Mouse (Mus musculus) liver, postnatal 0 days (tissue): ENCODE data around the gene Klhl36.

Experiments
- CTCF ChIP-seq: sonication (generic); IDR thresholded peaks from 2 replicates; pipeline ENCODE4 v1.5.1; 2016; ENCODE audit warnings: antibody characterized with exemption, low read depth
- EP300 ChIP-seq: IDR thresholded peaks from 2 replicates; pipeline ENCODE4 v1.6.1; 2016; ENCODE audit warnings: antibody characterized with exemption, low read depth, mild to moderate bottlenecking

DNA sequence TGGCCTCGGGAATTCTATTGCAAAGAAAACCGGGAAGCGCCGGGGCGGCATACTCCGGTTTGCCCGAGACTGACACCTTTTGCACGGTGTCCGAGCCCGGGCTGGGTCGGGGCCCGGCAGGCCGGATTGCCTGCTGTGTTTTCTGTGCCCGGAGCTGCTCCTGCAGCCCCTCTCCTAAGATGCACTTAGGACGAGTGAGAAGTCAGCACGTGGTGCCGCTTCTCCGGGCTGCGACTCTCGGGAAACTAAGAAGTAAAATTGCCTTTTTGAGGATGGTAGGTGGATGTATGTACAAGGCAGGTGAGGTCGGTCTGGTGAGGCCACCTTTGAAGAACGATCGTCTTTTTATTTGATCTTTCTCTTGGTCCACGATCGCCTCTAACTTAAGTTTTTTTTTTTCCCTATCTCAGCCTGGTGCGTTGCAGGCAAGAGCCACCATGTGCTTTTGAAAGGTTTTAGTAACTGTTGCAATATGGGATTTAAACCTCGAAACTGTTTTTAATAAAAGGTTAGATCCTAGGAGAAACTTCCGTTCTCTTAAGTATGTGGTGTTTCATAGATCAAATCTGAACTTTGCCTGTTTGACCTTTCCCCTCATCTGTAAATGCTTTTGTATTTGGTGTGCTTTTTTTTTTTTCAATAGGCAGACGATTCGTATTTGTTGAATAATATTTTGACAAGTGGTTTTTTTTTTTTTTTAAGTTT lies 49.3 kb downstream of the Klhl36 start:
- TF ChIP-seq EP300 (no peak), CTCF (no peak)
